Mouse (Mus musculus) midbrain, embryonic 13.5 days (tissue): ENCODE data around the gene Map7. TPM values are rescaled to one million over a fixed set of nuclear protein-coding genes. Genes with fewer than 3 reads are reported as not detected.

ENCODE experiments used
- ATAC-seq: fragments of 200-750 bp; cut with Nextera tagmentation; 2 replicates; pipeline ENCODE4 v1.8.0; 2017; ENCODE audit warnings: mild to moderate bottlenecking, moderate TSS enrichment, moderate library complexity
- H3K27ac ChIP-seq: fragments of 300-500 bp; sonication (generic); 2 replicates; pipeline ENCODE4 v1.5.1; 2015; ENCODE audit warnings: inconsistent platforms, mild to moderate bottlenecking, moderate library complexity
- H3K27me3 ChIP-seq: fragments of 300-500 bp; sonication (generic); 2 replicates; pipeline ENCODE4 v1.6.1; 2015; ENCODE audit warnings: mild to moderate bottlenecking, inconsistent platforms
- H3K36me3 ChIP-seq: fragments of 300-500 bp; sonication (generic); 2 replicates; pipeline ENCODE4 v1.6.1; 2015; ENCODE audit warnings: mild to moderate bottlenecking, inconsistent platforms
- H3K4me1 ChIP-seq: fragments of 300-500 bp; sonication (generic); replicated peaks from 2 replicates; pipeline ENCODE4 v1.6.1; 2015; ENCODE audit warnings: inconsistent platforms
- H3K4me2 ChIP-seq: fragments of 300-500 bp; sonication (generic); replicated peaks from 2 replicates; pipeline ENCODE4 v1.6.1; 2015; ENCODE audit warnings: moderate library complexity, mild to moderate bottlenecking, inconsistent platforms
- H3K4me3 ChIP-seq: fragments of 300-500 bp; sonication (generic); replicated peaks from 2 replicates; pipeline ENCODE4 v1.5.1; 2015; ENCODE audit warnings: mild to moderate bottlenecking, inconsistent platforms
- H3K9ac ChIP-seq: fragments of 300-500 bp; sonication (generic); replicated peaks from 2 replicates; pipeline ENCODE4 v1.6.1; 2015; ENCODE audit warnings: mild to moderate bottlenecking, inconsistent platforms
- H3K9me3 ChIP-seq: fragments of 300-500 bp; sonication (generic); 2 replicates; pipeline ENCODE4 v1.6.1; 2016; ENCODE audit warnings: mild to moderate bottlenecking, inconsistent platforms
- WGBS: fragments of 180-500 bp; shearing (Covaris S2); methylation state at CpG from one replicate; pipeline ENCODE4 v1.1.7; 2015; 5-methylcytosine and 5-hydroxymethylcytosine counted together
- polyA plus RNA-seq: library from polyadenylated mRNA; unstranded; fragments of >200 nt; fragmentation: Nextera tagmentation; extraction: Ambion mirVana; gene quantifications from 2 replicates; pipeline ENCODE4 v1.2.1, GENCODE M21; 2015

Map7 gene
- polyA plus RNA-seq, 1 experiment from 2014 or later = 5.8 TPM

DNA sequence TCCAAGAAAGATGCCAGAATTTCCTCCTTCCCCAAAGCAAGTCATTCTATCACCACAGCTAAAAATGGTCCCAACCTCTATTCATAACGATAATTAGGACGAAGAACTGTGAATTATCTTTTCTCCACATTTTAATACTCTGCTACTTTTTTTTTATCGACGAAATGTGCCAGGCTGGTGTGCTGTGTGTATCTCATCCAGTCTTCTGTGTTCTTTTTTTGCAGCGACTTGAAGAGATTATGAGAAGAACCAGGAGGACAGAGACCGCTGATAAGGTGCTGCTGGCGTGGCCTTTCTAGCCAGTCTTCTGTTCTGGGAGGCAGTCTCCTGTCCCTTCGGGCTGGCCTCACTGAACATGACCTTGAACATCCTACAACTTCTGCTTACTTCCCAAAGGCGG is 125.8 kb downstream of the Map7 start:
- Histone ChIP-seq H3K9ac (no peak overlapping the region), H3K9me3 (no peaks in the 10 kb centered on the region), H3K27ac (no peak overlapping the region), H3K27me3 (no peaks in the 10 kb centered on the region), H3K4me3 (no peak overlapping the region), H3K4me2 (no peak overlapping the region), H3K36me3 (no peaks in the 10 kb centered on the region), H3K4me1 (no peaks in the 10 kb centered on the region)
- 88% methylated on average over 9 of the region's 9 CpGs for WGBS
- ATAC-seq = no peak

DNA sequence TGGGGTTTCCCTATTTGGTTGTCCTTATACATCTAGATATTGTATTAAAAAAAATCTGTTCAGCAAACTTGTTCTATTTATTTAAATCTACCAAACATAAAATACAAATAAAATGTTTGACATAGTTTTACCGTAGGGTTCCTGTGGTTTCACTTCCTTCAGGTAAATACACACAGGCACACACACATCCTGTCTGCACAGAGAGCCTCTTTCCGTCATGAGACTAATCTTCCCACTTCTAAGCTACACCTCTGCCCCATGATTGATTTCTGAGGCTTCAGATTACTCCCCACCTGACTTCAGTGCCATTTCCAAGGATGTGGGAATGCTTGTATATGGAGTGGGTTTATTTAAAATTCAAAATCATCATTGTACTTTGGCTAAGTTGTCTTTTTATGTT is 133.2 kb downstream of the Map7 start:
- no peak overlapping the region for H3K9ac ChIP-seq
- H3K27ac ChIP-seq = no peak overlapping the region
- H3K4me1 ChIP-seq = peaks cover 20% of the 10 kb centered on the region
- WGBS = 76% methylated on average over 2 of the region's 2 CpGs
- no peak for ATAC-seq
- no peak overlapping the region for H3K4me3 ChIP-seq
- H3K36me3 ChIP-seq = no peaks in the 10 kb centered on the region
- H3K9me3 ChIP-seq = no peaks in the 10 kb centered on the region
- H3K4me2 ChIP-seq = no peak overlapping the region
- 0 out of 2 replicates have a peak, but pooled peaks cover 2% of the 10 kb centered on the region for H3K27me3 ChIP-seq

DNA sequence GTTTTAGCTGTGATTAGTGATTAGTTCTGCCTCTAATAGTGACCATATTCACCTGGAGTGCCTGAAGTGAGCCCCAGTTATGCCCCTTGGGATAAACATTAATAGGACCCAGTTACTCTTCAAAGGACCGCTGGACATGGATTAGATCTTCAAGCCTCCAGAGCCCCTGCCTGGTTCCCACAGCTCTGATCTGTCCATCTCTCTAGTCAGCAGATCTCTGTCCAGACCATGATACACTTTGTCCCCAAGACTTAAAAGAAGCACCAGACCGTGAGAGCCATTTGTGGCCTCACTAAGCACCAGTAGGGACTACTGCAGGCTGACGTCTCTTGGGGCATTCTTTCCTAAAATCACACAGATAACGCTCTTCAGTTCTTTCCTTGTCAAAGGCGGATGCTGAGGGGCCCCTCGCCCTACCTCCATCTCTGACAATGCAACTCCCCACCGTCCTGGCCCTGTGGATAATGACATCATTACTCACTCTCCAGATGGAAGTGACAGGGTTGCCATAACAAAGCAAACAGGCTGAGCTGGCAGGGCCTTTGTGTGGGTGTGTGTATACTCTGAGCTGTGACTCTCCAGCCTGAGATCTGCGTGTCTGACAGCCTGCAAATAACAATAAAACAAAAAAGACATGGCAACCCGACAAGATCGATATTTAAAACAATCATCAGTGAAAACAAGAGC is 137.2 kb downstream of the Map7 start:
- no peaks in the 10 kb centered on the region for H3K9me3 ChIP-seq
- 0 out of 2 replicates have a peak, but pooled peaks cover 5% of the 10 kb centered on the region for H3K27me3 ChIP-seq
- peak overlapping the region; percentile 90 for H3K27ac ChIP-seq
- 6% methylated on average over 10 of the region's 10 CpGs for WGBS
- H3K4me2 ChIP-seq = peak overlapping the region; percentile 36
- H3K36me3 ChIP-seq = no peaks in the 10 kb centered on the region
- peaks cover 30% of the 10 kb centered on the region for H3K4me1 ChIP-seq
- peak overlapping the region; percentile 44; the same call in 1 of the 2 replicates for H3K9ac ChIP-seq
- H3K4me3 ChIP-seq = 0 out of 2 replicates have a peak overlapping the region, but pooled peaks have one; percentile 3
- ATAC-seq = peak; percentile 88

DNA sequence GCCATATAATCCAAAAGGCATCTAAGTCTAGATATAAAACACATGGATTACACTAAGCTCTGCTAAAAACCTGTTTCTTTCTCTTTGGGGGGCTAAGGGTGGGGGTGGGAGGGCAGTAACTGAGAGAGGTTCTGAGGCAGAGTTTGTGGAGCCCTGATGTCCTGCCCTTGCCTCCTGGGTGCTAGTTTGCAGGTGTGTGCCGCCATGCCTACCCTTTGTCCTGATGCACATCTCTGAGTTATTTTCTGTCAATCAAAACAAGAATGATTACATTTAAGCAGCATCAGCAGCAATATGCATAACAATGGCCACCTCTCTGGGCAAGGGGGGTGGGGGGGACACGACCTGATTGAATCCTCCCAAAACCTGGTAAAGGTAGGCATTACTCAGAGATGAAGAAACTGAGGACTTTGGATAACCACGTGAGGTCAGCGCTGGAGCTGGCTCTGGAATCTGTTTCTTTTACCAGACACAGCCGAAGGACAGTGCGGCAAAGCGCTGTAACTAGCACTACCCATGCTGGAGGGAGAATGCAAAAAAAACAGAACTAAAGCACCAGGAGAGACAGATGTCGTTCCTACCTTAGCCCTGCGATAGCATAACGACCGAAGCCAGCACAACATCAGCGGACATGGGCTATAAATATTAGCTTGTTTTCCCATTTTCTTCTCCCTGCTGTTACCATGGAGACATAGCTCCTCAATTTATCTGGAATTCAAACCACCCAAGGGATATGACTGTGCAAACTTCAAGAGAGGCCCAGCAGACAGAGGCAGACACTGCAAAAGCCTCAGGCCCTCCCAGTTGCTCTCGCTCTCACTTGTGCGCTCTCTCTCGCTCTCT is 137.9 kb downstream of the Map7 start:
- no peaks in the 10 kb centered on the region for H3K36me3 ChIP-seq

GRCm38 (mm10) chr10:20287369-20287768 is 139.1 kb downstream of the Map7 start:
- ATAC-seq = no peak
- WGBS = 34% methylated on average over 6 of the region's 6 CpGs
- H3K27ac ChIP-seq = peak overlapping the region; percentile 90
- no peak overlapping the region for H3K9ac ChIP-seq
- peaks cover 35% of the 10 kb centered on the region for H3K4me1 ChIP-seq
- no peaks in the 10 kb centered on the region for H3K9me3 ChIP-seq
- no peaks in the 10 kb centered on the region for H3K36me3 ChIP-seq
- no peak overlapping the region for H3K4me2 ChIP-seq
- no peak overlapping the region for H3K4me3 ChIP-seq
- 0 out of 2 replicates have a peak, but pooled peaks cover 5% of the 10 kb centered on the region for H3K27me3 ChIP-seq

More for the DNA sequence above, 137.9 kb downstream of the Map7 start:
- H3K4me3 ChIP-seq = peak overlapping the region; percentile 3
- no peaks in the 10 kb centered on the region for H3K9me3 ChIP-seq
- peak overlapping the region; percentile 36 for H3K4me2 ChIP-seq
- WGBS = 12% methylated on average over 15 of the region's 15 CpGs
- H3K4me1 ChIP-seq = peaks cover 35% of the 10 kb centered on the region
- 0 out of 2 replicates have a peak, but pooled peaks cover 5% of the 10 kb centered on the region for H3K27me3 ChIP-seq
- H3K9ac ChIP-seq = peak overlapping the region; percentile 44
- ATAC-seq = peak; percentile 79
- H3K27ac ChIP-seq = peak overlapping the region; percentile 90

- 14% methylated on average over 11 of the region's 11 CpGs for WGBS
- Histone ChIP-seq H3K4me1 (peaks cover 25% of the 10 kb centered on the region), H3K4me3 (peak overlapping the region; percentile 24), H3K36me3 (no peaks in the 10 kb centered on the region), H3K9me3 (no peaks in the 10 kb centered on the region), H3K27ac (peak overlapping the region; percentile 54), H3K9ac (peak overlapping the region; percentile 56), H3K27me3 (0 out of 2 replicates have a peak, but pooled peaks cover 2% of the 10 kb centered on the region), H3K4me2 (peak overlapping the region; percentile 53)
- ATAC-seq = peak; percentile 62
These were observed 142.2 kb downstream of the Map7 start for GRCm38 (mm10) chr10:20290467-20290883.

DNA sequence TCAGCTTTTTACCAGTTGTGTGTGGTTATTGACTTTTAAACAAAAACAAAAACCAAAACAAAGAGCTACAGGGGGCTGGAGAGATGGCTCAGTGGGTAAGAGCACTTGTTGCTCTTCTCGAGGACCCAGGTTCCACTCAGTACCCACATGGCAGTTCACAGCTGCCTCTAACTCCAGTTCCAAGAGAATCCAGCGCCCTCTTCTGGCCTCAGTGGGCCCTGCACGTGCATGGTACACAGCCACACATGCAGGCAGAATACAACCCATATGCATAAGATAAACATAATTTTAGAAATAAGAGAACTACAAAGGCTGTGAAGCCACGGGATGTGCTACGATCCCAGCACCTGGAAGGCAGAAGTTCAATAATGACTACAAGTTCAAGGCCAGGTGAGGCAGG is 147.7 kb downstream of the Map7 start:
- H3K36me3 ChIP-seq = no peaks in the 10 kb centered on the region
- WGBS = 75% methylated on average over 5 of the region's 5 CpGs
- no peak overlapping the region for H3K4me3 ChIP-seq
- no peak overlapping the region for H3K4me2 ChIP-seq
- H3K27ac ChIP-seq = no peak overlapping the region
- H3K4me1 ChIP-seq = no peaks in the 10 kb centered on the region
- no peak overlapping the region for H3K9ac ChIP-seq
- no peak for ATAC-seq
- H3K9me3 ChIP-seq = no peaks in the 10 kb centered on the region
- H3K27me3 ChIP-seq = no peaks in the 10 kb centered on the region

DNA sequence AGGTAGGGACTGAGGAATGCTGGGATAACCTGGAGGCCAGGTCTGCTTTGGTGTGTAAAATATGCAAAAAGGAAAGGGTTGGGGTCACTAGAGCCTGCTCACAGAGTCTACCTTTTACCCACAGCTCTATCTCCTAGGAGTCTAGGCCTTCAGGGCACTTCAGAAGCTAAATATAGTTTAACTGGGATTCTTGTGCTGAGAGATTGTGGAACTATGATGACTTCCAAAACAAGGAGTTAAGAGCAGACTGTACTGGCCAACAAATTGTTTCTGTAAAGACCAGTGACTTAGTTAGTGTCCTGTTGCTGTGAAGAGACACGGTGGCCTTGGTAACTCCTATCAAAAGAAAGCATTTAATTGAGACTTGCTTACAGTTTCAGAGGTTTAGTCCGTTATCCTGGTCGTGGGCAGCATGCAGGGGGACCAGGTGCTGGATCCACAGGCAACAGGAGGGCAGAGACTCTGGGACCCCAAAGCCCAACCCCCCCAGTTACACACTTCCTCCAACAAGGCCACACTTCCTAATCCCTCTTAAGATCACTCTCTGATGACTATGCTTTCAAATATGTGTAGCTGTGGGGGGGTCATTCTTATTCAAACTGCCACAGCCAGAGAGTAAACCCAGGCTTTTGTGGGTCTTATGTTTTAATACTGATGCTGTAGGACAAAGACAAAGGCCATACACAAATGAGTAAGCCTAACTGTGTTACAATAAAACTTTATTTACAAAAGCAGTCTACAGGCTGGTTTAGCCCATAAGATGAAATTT is 150.1 kb downstream of the Map7 start:
- no peak for ATAC-seq
- WGBS = 32% methylated on average over 3 of the region's 3 CpGs
- H3K4me1 ChIP-seq = no peaks in the 10 kb centered on the region

DNA sequence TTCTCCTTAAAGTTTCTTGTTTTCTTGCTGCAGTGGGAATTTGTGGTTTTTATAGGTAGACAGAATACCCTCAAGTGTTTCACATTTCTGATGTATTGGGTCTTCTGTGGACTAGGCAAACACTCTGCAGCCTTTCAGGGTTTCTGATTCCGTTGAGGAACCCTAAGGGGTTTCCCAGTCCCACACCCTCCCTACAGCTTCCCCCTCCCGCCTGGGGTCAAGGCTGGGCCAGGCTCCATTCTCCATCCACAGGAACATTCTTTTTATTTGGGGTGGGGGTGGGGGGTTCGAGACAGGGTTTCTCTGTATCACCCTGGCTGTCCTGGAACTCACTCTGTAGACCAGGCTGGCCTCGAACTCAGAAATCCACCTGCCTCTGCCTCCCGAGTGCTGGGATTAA is 150.8 kb downstream of the Map7 start:
- no peak for ATAC-seq
- H3K4me2 ChIP-seq = no peak overlapping the region
- 76% methylated on average over 5 of the region's 5 CpGs for WGBS
- H3K4me1 ChIP-seq = no peaks in the 10 kb centered on the region
- H3K36me3 ChIP-seq = no peaks in the 10 kb centered on the region
- no peak overlapping the region for H3K27ac ChIP-seq
- H3K4me3 ChIP-seq = no peak overlapping the region
- no peaks in the 10 kb centered on the region for H3K27me3 ChIP-seq
- no peaks in the 10 kb centered on the region for H3K9me3 ChIP-seq
- no peak overlapping the region for H3K9ac ChIP-seq

More for the DNA sequence above, 150.1 kb downstream of the Map7 start:
- Histone ChIP-seq H3K4me3 (no peak overlapping the region), H3K36me3 (no peaks in the 10 kb centered on the region), H3K27ac (no peak overlapping the region), H3K27me3 (no peaks in the 10 kb centered on the region), H3K9ac (no peak overlapping the region), H3K4me2 (no peak overlapping the region), H3K9me3 (no peaks in the 10 kb centered on the region)

DNA sequence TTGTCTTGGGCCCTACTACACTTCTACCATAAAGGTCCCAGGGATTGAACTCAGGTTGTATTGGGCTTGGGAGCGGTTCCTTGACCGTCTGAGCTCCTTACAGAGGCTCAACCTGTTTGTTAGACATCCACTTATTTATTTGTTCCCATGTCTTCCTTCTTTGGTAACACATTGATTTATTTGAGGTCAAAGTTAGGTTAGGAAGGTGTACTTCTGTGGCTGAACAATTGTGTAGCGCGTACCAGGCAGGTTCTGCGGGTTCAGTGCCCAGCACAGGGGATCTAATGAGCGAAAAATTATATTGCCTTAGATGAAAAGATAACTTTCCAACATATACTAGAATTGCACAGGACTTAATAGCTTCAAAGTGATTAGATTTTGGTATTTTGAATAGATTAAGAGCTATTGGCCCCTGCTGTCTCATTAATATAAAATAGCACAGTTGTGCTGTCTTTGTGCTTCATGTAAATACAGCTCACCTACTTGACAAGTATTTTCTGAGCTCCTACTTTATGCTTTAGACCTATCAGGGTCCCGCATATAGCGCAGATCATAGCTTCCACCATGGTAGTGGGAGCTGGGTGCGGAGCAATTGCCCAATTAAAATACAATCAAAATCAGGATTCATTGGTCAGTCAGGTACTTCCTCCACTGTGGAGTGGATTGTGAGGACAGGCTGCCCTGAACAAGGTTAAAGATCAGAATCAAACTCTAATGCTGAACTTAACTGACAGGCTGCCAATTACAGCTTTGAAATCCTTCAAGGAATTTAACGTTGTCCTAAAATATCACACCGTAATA is 162.9 kb downstream of the Map7 start:
- Histone ChIP-seq H3K9me3 (no peaks in the 10 kb centered on the region), H3K9ac (peak overlapping the region; percentile 90), H3K36me3 (no peaks in the 10 kb centered on the region), H3K4me3 (peak overlapping the region; percentile 69), H3K4me2 (peak overlapping the region; percentile 67), H3K27ac (peak overlapping the region; percentile 100), H3K27me3 (no peaks in the 10 kb centered on the region), H3K4me1 (peaks cover 21% of the 10 kb centered on the region)
- WGBS = 53% methylated on average over 11 of the region's 11 CpGs
- no peak for ATAC-seq
